Mouse (Mus musculus) limb, embryonic 13.5 days (tissue): ENCODE measurements around the gene Pfkfb2. TPM values are rescaled to one million over a fixed set of nuclear protein-coding genes. Genes with fewer than 3 reads are reported as not detected.
"Not testable (repeated sequence)": the region's sequence is repeated elsewhere in the genome, so short reads cannot be mapped to it uniquely, and the experiment has no call there.

Source experiments
- ATAC-seq: fragments of 200-750 bp; cut with Nextera tagmentation; 2 replicates; pipeline ENCODE4 v1.8.0; 2017; ENCODE audit warnings: low read depth, moderate number of reproducible peaks, moderate TSS enrichment; ENCODE audit not compliant: low FRiP score
- H3K27ac ChIP-seq: fragments of 300-500 bp; sonication (generic); 2 replicates; pipeline ENCODE4 v1.5.1; 2015; ENCODE audit warnings: inconsistent platforms, mild to moderate bottlenecking, moderate library complexity
- H3K27me3 ChIP-seq: fragments of 300-500 bp; sonication (generic); 2 replicates; pipeline ENCODE4 v1.6.1; 2015; ENCODE audit warnings: mild to moderate bottlenecking, inconsistent platforms
- H3K36me3 ChIP-seq: fragments of 300-500 bp; sonication (generic); 2 replicates; pipeline ENCODE4 v1.6.1; 2015; ENCODE audit warnings: inconsistent platforms, mild to moderate bottlenecking, moderate library complexity
- H3K4me1 ChIP-seq: fragments of 300-500 bp; sonication (generic); 2 replicates; pipeline ENCODE4 v1.6.1; 2015; ENCODE audit warnings: inconsistent platforms
- H3K4me2 ChIP-seq: fragments of 300-500 bp; sonication (generic); replicated peaks from 2 replicates; pipeline ENCODE4 v1.6.1; 2015; ENCODE audit warnings: inconsistent platforms, mild to moderate bottlenecking, moderate library complexity
- H3K4me3 ChIP-seq: fragments of 300-500 bp; sonication (generic); 2 replicates; pipeline ENCODE4 v1.5.1; 2015; ENCODE audit warnings: moderate library complexity, mild to moderate bottlenecking, inconsistent platforms
- H3K9ac ChIP-seq: fragments of 300-500 bp; sonication (generic); 2 replicates; pipeline ENCODE4 v1.6.1; 2015; ENCODE audit warnings: mild to moderate bottlenecking, inconsistent platforms
- H3K9me3 ChIP-seq: fragments of 300-500 bp; sonication (generic); 2 replicates; pipeline ENCODE4 v1.6.1; 2016; ENCODE audit warnings: inconsistent platforms
- WGBS: fragments of 180-500 bp; shearing (Covaris S2); methylation state at CpG from one replicate; pipeline ENCODE4 v1.1.7; 2015; 5-methylcytosine and 5-hydroxymethylcytosine counted together
- polyA plus RNA-seq: library from polyadenylated mRNA; unstranded; fragments of >200 nt; fragmentation: Nextera tagmentation; extraction: Ambion mirVana; gene quantifications from 2 replicates; pipeline ENCODE4 v1.2.1, GENCODE M21; 2015

Pfkfb2 gene
- polyA plus RNA-seq, 1 experiment from 2014 or later = 8.7 TPM

GRCm38 (mm10) chr1:130678551-130678950, 50.5 kb downstream of the Pfkfb2 start:
- ATAC-seq = no peak
- no peak overlapping the region for H3K4me2 ChIP-seq
- H3K4me1 ChIP-seq = 0 out of 2 replicates have a peak, but pooled peaks cover 4% of the 10 kb centered on the region
- no peaks in the 10 kb centered on the region for H3K9me3 ChIP-seq
- WGBS = 87% methylated on average over 2 of the region's 2 CpGs
- H3K4me3 ChIP-seq = no peak overlapping the region
- H3K9ac ChIP-seq = no peak overlapping the region
- no peaks in the 10 kb centered on the region for H3K36me3 ChIP-seq
- no peaks in the 10 kb centered on the region for H3K27me3 ChIP-seq
- H3K27ac ChIP-seq = no peak overlapping the region

GRCm38 (mm10) chr1:130663576-130663975, 65.5 kb downstream of the Pfkfb2 start:
- H3K9me3 ChIP-seq, H3K4me1 ChIP-seq, H3K4me2 ChIP-seq, H3K4me3 ChIP-seq, H3K27me3 ChIP-seq, H3K9ac ChIP-seq, H3K27ac ChIP-seq, ATAC-seq, H3K36me3 ChIP-seq: not testable (repeated sequence)
- WGBS = 85% methylated on average over 5 of the region's 5 CpGs

DNA sequence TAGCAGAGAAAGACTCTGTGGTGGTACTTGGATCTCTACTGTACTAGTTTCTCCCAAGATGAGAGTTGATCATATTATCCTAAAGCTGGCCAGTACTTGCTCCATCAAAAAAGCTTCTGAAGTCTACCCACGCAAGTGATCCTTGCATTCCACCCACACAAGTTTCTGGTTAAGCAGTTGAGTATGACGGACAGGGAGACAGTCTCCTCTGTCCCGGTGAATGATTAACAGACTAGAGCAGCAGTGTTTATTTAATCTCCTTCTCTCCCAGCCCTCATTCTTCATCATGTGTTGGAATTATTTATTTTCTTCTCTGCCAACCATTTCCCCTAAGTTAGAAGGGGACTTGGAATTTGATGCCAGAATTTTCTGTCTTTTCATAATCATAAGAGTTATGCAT, 67.6 kb downstream of the Pfkfb2 start, which contains the start of gene C4bp:
Gene C4bp, minus strand, starts transcription at position 179 of the 400 bp plus-strand sequence.
- no peak within 1 kb of the TSS for H3K4me2 ChIP-seq
- H3K4me3 ChIP-seq = no peak within 1 kb of the TSS
- no peak within 1 kb of the TSS for H3K9ac ChIP-seq
- no peaks in the 10 kb centered on the region for H3K36me3 ChIP-seq
- H3K27ac ChIP-seq = no peak within 1 kb of the TSS
- no peaks in the 10 kb centered on the region for H3K9me3 ChIP-seq
- ATAC-seq = no peak
- 89% methylated on average over 3 of the region's 3 CpGs for WGBS
- H3K4me1 ChIP-seq = no peaks in the 10 kb centered on the region
- H3K27me3 ChIP-seq = no peaks in the 10 kb centered on the region

DNA sequence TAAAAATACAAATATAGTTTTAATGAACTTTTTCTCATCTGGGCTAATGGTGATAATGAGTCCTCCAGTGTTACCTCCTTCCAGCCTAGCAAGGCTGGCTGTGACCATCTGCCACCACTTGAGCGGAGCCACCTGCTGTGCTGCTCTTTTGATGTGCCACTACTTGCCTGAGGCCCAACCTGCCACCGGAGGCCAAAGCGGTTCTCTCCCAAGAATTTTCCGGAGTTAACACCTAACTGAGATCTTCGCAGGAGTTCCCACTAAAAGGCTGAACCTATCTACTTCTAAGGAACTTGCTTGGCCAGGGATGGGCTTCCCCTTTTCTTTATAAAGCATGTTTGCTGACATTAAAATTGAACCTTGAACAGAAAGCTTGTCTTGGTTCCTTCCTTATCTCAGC, 69.4 kb downstream of the Pfkfb2 start:
- H3K4me3 ChIP-seq, H3K9ac ChIP-seq, H3K27me3 ChIP-seq, H3K36me3 ChIP-seq, H3K4me1 ChIP-seq, H3K27ac ChIP-seq, H3K9me3 ChIP-seq, H3K4me2 ChIP-seq, ATAC-seq: not testable (repeated sequence)
- WGBS = 13% methylated on average over 5 of the region's 5 CpGs

DNA sequence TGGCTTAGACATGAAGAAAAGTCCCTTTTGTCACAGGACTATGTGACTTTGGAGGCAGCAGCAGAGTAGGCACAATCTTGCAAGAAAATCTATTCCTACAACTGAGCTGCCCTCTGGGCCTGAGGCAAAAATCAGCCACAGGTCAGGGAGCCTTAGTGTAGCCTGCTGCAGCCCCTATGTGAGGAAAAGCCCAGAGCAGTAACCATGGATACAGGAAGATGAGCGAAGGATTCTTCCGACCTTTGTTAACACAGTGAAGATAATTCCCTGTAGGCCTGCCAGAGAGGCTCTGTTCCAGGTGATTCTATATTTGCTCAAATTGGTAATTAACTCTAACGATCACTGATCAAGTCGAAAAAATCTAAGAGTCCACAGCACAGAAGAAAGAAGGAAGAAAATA, 85.0 kb downstream of the Pfkfb2 start:
- no peaks in the 10 kb centered on the region for H3K36me3 ChIP-seq
- no peak overlapping the region for H3K9ac ChIP-seq
- no peaks in the 10 kb centered on the region for H3K9me3 ChIP-seq
- no peak for ATAC-seq
- no peak overlapping the region for H3K4me3 ChIP-seq
- no peak overlapping the region for H3K4me2 ChIP-seq
- no peaks in the 10 kb centered on the region for H3K4me1 ChIP-seq
- H3K27me3 ChIP-seq = no peaks in the 10 kb centered on the region
- 79% methylated on average over 4 of the region's 4 CpGs for WGBS
- H3K27ac ChIP-seq = no peak overlapping the region

- no peak for ATAC-seq
These were observed 88.1 kb downstream of the Pfkfb2 start for GRCm38 (mm10) chr1:130640967-130641366.

More at GRCm38 (mm10) chr1:130640967-130641366, 88.1 kb downstream of the Pfkfb2 start:
- no peak overlapping the region for H3K4me2 ChIP-seq
- H3K4me1 ChIP-seq = no peaks in the 10 kb centered on the region
- H3K9ac ChIP-seq = no peak overlapping the region
- no peak overlapping the region for H3K4me3 ChIP-seq
- H3K27me3 ChIP-seq = no peaks in the 10 kb centered on the region
- H3K36me3 ChIP-seq = no peaks in the 10 kb centered on the region
- H3K27ac ChIP-seq = no peak overlapping the region
- no peaks in the 10 kb centered on the region for H3K9me3 ChIP-seq

Other genes starting within 250 kb of the Pfkfb2 start
- not detected in 2 replicates for gene Zp3r, start 99.6 kb downstream of the Pfkfb2 start, polyA plus RNA-seq
- gene C4bp, start 67.6 kb downstream of the Pfkfb2 start, polyA plus RNA-seq = not detected in 2 replicates
- gene Gm29427, start 13.5 kb downstream of the Pfkfb2 start, polyA plus RNA-seq = not detected in 2 replicates
- gene Yod1, start 11.9 kb downstream of the Pfkfb2 start, polyA plus RNA-seq = 12.4 and 12.5 TPM in 2 replicates
- 1.2 and 1.3 TPM in 2 replicates for gene AA986860, start 2.7 kb upstream of the Pfkfb2 start, polyA plus RNA-seq
- gene Fcamr, start 71.6 kb upstream of the Pfkfb2 start, polyA plus RNA-seq = not detected in 2 replicates
- not detected in 2 replicates for gene Pigr, start 97.4 kb upstream of the Pfkfb2 start, polyA plus RNA-seq
- gene Fcmr, start 136.4 kb upstream of the Pfkfb2 start, polyA plus RNA-seq = not detected in 2 replicates
- not detected in 2 replicates for gene Il24, start 158.2 kb upstream of the Pfkfb2 start, polyA plus RNA-seq
- not detected in 2 replicates for gene Il20, start 182.2 kb upstream of the Pfkfb2 start, polyA plus RNA-seq
- not detected in 2 replicates for gene Il19, start 210.9 kb upstream of the Pfkfb2 start, polyA plus RNA-seq